Mouse (Mus musculus) heart, embryonic 10.5 days (tissue): ENCODE data around the gene Gm21677. TPM values are rescaled to one million over a fixed set of nuclear protein-coding genes. Genes with fewer than 3 reads are reported as not detected.
"Not testable (repeated sequence)": the region's sequence is repeated elsewhere in the genome, so short reads cannot be mapped to it uniquely, and the experiment has no call there.

ENCODE experiments used
- DNase-seq: peaks from one replicate; pipeline ENCODE4 v3.0.0-alpha.2; 2017; ENCODE audit warnings: low spot score
- H3K27ac ChIP-seq: fragments of 300-500 bp; sonication (generic); 2 replicates; pipeline ENCODE4 v1.5.1; 2016; ENCODE audit warnings: mild to moderate bottlenecking
- H3K27me3 ChIP-seq: fragments of 300-500 bp; sonication (generic); 2 replicates; pipeline ENCODE4 v1.6.1; 2016; ENCODE audit warnings: mild to moderate bottlenecking; ENCODE audit not compliant: poor library complexity, insufficient read depth, severe bottlenecking
- H3K36me3 ChIP-seq: fragments of 300-500 bp; sonication (generic); 2 replicates; pipeline ENCODE4 v1.6.1; 2016; ENCODE audit warnings: mild to moderate bottlenecking, moderate library complexity
- H3K4me1 ChIP-seq: fragments of 300-500 bp; sonication (generic); 2 replicates; pipeline ENCODE4 v1.6.1; 2016; ENCODE audit warnings: mild to moderate bottlenecking
- H3K4me3 ChIP-seq: fragments of 300-500 bp; sonication (generic); 2 replicates; pipeline ENCODE4 v1.5.1; 2016; ENCODE audit warnings: mild to moderate bottlenecking, moderate library complexity
- H3K9me3 ChIP-seq: fragments of 300-500 bp; sonication (generic); 2 replicates; pipeline ENCODE4 v1.6.1; 2016; ENCODE audit warnings: mild to moderate bottlenecking, moderate library complexity
- WGBS: fragments of 180-500 bp; shearing (Covaris S2); methylation state at CpG from one replicate; pipeline ENCODE4 v1.1.7; 2016; 5-methylcytosine and 5-hydroxymethylcytosine counted together
- polyA plus RNA-seq: library from polyadenylated mRNA; unstranded; fragments of >200 nt; fragmentation: Nextera tagmentation; extraction: Ambion mirVana; gene quantifications from 2 replicates; pipeline ENCODE4 v1.2.1, GENCODE M21; 2016

Gene Gm21677
- polyA plus RNA-seq, result not detected in 2 replicates

GRCm38 (mm10) chrY:3306349-3306748 is at the start of gene Gm21677:
TSS of gene Gm21677 (minus strand) at chrY:3306449.
- H3K9me3 ChIP-seq, H3K36me3 ChIP-seq, H3K4me3 ChIP-seq, H3K4me1 ChIP-seq, DNase-seq, H3K27ac ChIP-seq, H3K27me3 ChIP-seq: not testable (repeated sequence)
- no CpG with 5 or more reads among the region's 9 CpGs for WGBS

GRCm38 (mm10) chrY:3345229-3345628 is 39.0 kb upstream of the Gm21677 start, which contains the start of gene Gm21693:
TSS of gene Gm21693 (minus strand) at chrY:3345329.
- no CpG with 5 or more reads among the region's 9 CpGs for WGBS
- not testable (repeated sequence) for DNase-seq, H3K4me1 ChIP-seq, H3K27me3 ChIP-seq, H3K27ac ChIP-seq, H3K9me3 ChIP-seq, H3K4me3 ChIP-seq, H3K36me3 ChIP-seq

- DNase-seq, H3K4me1 ChIP-seq, H3K36me3 ChIP-seq, H3K27me3 ChIP-seq, H3K9me3 ChIP-seq, H3K27ac ChIP-seq, H3K4me3 ChIP-seq: not testable (repeated sequence)
- 100% methylated on average over 1 of the region's 11 CpGs for WGBS
Observed at GRCm38 (mm10) chrY:3340661-3341060, 34.4 kb upstream of the Gm21677 start.

Other genes with a start within 250 kb of the Gm21677 start
- gene Gm21693, start 38.9 kb upstream of the Gm21677 start, polyA plus RNA-seq, result not detected in 2 replicates
- gene Gm21704, start 103.7 kb upstream of the Gm21677 start, polyA plus RNA-seq, result 0.15 TPM in 1 of 2 replicates, not detected in the other
- gene Gm21708, start 103.7 kb upstream of the Gm21677 start, polyA plus RNA-seq, result not detected in 2 replicates